Mouse (Mus musculus) liver, postnatal 0 days (tissue): ENCODE data around the gene Nrp2.

ENCODE experiments used
- CTCF ChIP-seq: sonication (generic); IDR thresholded peaks from 2 replicates; pipeline ENCODE4 v1.5.1; 2016; ENCODE audit warnings: antibody characterized with exemption, low read depth
- EP300 ChIP-seq: IDR thresholded peaks from 2 replicates; pipeline ENCODE4 v1.6.1; 2016; ENCODE audit warnings: antibody characterized with exemption, low read depth, mild to moderate bottlenecking

DNA sequence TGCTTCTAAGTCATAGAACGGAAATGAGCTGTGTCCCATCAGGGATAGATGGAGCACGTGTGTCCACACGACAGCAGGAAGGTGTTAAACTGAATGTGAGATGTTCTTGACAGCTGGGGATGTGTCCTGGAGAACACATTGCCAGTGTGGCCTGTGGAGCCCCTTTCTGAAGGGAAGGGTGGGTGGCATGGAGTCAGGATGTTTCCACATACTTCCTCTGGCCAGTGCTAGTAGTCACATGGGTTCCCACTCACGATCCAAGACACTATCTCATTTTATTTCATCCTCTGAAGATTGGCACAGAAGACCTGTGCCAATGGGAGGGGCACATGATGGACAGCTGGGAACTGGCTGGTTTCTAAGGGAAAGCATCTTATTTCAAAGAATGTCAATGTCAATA, 75.8 kb downstream of the Nrp2 start:
- no peak for TF ChIP-seq CTCF
- no peak for TF ChIP-seq EP300
